Mouse (Mus musculus) small intestine, adult 2 months (tissue): ENCODE measurements around the gene Crip2. TPM values are rescaled to one million over a fixed set of nuclear protein-coding genes. Genes with fewer than 3 reads are reported as not detected.
A peak's percentile ranks its signal among the peaks of the same experiment; 100 is the strongest.

Experiments used
- H3K27ac ChIP-seq: fragments of 200-500 bp; 2 replicates; pipeline ENCODE4 v1.5.1; 2012; ENCODE audit warnings: low read depth, low read length, control low read depth, inconsistent platforms; ENCODE audit not compliant: insufficient read depth
- H3K27me3 ChIP-seq: fragments of 200-500 bp; 2 replicates; pipeline ENCODE4 v1.6.1; 2012; ENCODE audit warnings: mild to moderate bottlenecking, moderate library complexity, low read length, inconsistent platforms; ENCODE audit not compliant: control insufficient read depth, insufficient read depth
- H3K36me3 ChIP-seq: fragments of 200-500 bp; 2 replicates; pipeline ENCODE4 v1.6.1; 2012; ENCODE audit warnings: mild to moderate bottlenecking, low read length, control low read depth, inconsistent platforms; ENCODE audit not compliant: control insufficient read depth, insufficient read depth
- H3K4me1 ChIP-seq: fragments of 200-500 bp; 2 replicates; pipeline ENCODE4 v1.6.1; 2012; ENCODE audit warnings: low read length, inconsistent platforms, mixed read lengths; ENCODE audit not compliant: control insufficient read depth, insufficient read depth, insufficient read length
- H3K4me3 ChIP-seq: fragments of 200-500 bp; 2 replicates; pipeline ENCODE4 v1.5.1; 2012; ENCODE audit warnings: low read depth, mild to moderate bottlenecking, control low read depth, inconsistent platforms, low read length, moderate library complexity
- CTCF ChIP-seq: fragments of 200-500 bp; IDR thresholded peaks from 2 replicates; pipeline ENCODE4 v1.5.1; 2012; ENCODE audit warnings: low read depth, mild to moderate bottlenecking, control low read depth, inconsistent platforms, low read length, moderate library complexity, mixed read lengths; ENCODE audit not compliant: insufficient replicate concordance, insufficient read length; ENCODE audit errors: extremely low read depth
- POLR2A ChIP-seq: fragments of 200-500 bp; IDR thresholded peaks from 2 replicates; pipeline ENCODE4 v1.6.1; 2012; ENCODE audit warnings: low read depth, mild to moderate bottlenecking, control low read depth, inconsistent platforms, low read length, moderate library complexity
- WGBS: fragments of 180-500 bp; shearing (Covaris S2); methylation state at CpG from one replicate; pipeline ENCODE4 v1.1.7; 2018; 5-methylcytosine and 5-hydroxymethylcytosine counted together
- polyA plus RNA-seq: library from polyadenylated mRNA; depleted of rRNA; stranded (reverse); fragments of >200 nt; gene quantifications from 2 replicates; pipeline ENCODE4 v1.2.3, GENCODE M21; 2012; rRNA removed

Gene Crip2
- polyA plus RNA-seq, 1 experiment, result 86.3 TPM

DNA sequence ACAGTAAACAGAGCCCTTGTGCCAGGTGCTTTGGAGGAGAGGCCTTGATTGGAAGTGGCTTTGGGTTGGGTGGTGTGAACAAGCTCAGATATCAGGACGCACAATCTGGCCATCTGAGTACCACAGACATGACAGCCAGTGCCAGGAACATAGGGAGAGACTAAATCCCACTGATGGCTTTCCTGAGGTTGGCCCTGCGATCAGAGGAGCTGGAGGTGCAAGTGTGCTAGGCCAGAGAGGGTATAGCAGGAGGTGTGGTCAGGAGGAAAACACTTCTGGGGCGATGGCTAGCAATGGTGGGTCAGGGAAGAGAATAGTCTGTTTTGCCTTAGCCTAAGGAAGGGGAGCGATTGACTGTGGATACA is 47.0 kb downstream of the Crip2 start:
- H3K27ac ChIP-seq, result no peak overlapping the region
- WGBS, result 48% methylated on average over 4 of the region's 4 CpGs
- H3K4me1 ChIP-seq, result peaks cover 10% of the 10 kb centered on the region
- TF ChIP-seq CTCF (no peak), POLR2A (no peak)
- H3K36me3 ChIP-seq, result no peaks in the 10 kb centered on the region
- H3K27me3 ChIP-seq, result peaks cover 27% of the 10 kb centered on the region
- no peak overlapping the region for H3K4me3 ChIP-seq

DNA sequence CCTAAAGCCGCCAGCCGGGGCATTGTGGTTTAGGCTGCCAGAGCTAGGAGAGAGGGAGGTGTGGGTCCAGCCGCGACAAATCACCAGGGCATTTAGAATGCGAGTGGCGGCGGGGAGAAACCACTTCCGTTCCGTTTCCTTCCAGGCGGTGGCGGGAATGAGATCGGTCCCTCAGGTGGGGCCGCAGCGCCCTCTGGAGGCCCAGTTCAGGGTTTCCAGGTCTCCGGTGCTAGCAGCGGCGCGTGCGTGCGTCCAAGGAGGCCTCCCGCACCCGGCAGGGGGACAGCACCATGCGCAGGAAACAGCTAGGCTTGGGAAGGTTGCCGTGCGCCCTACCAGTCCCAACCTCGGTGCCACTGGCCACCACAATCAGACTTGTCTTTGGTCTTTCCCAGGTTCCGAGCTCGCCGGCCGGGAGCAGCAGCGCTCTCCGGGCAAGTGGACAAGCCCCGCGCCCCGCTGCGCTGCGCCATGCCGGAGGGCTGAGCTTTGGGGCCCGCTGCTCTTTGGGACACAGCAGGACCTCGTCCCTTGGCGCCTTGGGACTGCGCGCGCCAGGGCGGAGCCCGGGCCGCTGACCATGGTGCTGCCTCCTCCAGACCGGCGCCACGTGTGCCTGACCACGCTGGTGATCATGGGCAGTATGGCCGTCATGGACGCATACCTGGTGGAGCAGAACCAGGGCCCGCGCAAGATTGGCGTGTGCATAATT is 47.7 kb downstream of the Crip2 start:
- 7% methylated on average over 56 of the region's 56 CpGs for WGBS
- Histone ChIP-seq H3K4me3 (peak overlapping the region; percentile 42), H3K27ac (no peak overlapping the region), H3K27me3 (peaks cover 27% of the 10 kb centered on the region), H3K4me1 (peaks cover 10% of the 10 kb centered on the region), H3K36me3 (no peaks in the 10 kb centered on the region)
- TF ChIP-seq POLR2A (no peak), CTCF (peak; percentile 80)

DNA sequence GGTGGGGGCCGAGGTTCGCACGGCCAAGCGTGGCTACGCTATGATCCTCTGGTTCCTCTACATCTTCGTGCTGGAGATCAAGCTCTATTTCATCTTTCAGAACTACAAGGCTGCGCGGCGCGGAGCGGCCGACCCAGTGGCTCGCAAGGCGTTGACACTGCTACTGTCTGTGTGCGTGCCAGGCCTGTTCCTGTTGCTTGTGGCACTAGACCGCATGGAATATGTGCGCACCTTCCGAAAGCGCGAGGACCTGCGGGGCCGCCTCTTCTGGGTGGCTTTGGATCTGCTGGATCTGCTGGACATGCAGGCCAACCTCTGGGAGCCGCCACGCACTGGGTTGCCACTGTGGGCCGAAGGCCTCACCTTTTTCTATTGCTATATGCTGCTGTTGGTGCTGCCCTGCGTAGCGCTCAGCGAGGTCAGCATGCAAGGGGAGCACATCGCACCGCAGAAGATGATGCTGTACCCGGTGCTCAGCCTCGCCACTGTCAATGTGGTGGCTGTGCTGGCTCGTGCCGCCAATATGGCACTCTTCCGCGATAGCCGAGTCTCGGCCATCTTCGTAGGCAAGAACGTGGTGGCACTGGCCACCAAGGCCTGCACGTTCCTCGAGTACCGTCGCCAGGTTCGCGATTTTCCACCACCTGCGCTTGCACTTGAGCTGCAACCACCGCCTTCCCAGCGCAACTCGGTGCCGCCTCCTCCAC is 48.5 kb downstream of the Crip2 start:
- H3K4me3 ChIP-seq, result no peak overlapping the region
- peaks cover 10% of the 10 kb centered on the region for H3K4me1 ChIP-seq
- peaks cover 27% of the 10 kb centered on the region for H3K27me3 ChIP-seq
- no peak overlapping the region for H3K27ac ChIP-seq
- no peaks in the 10 kb centered on the region for H3K36me3 ChIP-seq
- WGBS, result 79% methylated on average over 51 of the region's 51 CpGs
- TF ChIP-seq POLR2A, result no peak
- no peak for TF ChIP-seq CTCF

DNA sequence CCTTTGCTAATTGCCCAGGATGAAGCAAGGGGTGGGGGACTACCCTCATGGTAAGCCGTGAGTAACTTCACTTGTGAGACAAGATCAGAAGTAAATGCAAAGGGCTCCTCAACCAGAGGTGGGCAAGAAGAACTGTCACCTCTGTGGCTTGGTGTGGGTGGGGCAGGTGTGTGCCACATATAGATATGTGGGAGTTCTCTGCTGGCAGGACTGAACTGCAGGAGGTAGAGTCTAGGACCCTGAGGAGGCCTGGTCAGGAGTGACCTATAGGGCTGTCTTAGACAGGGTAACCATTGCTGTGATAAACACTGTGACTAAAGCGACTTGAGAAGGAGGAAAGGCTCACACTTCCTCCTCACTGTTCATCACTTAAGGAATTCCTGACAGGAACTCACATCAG is 53.4 kb downstream of the Crip2 start:
- WGBS, result 41% methylated on average over 2 of the region's 2 CpGs
- no peak overlapping the region for H3K27ac ChIP-seq
- no peaks in the 10 kb centered on the region for H3K36me3 ChIP-seq
- no peaks in the 10 kb centered on the region for H3K4me1 ChIP-seq
- H3K4me3 ChIP-seq, result no peak overlapping the region
- no peaks in the 10 kb centered on the region for H3K27me3 ChIP-seq
- no peak for TF ChIP-seq POLR2A
- no peak for TF ChIP-seq CTCF

Other genes starting within 250 kb of the Crip2 start
- gene Jag2, start 210.5 kb upstream of the Crip2 start, polyA plus RNA-seq, result 6.2 and 9.1 TPM in 2 replicates
- 40.8 and 42.4 TPM in 2 replicates for gene Nudt14, start 198.1 kb upstream of the Crip2 start, polyA plus RNA-seq
- gene Btbd6, start 163.8 kb upstream of the Crip2 start, polyA plus RNA-seq, result 116 and 206 TPM in 2 replicates
- gene Brf1, start 139.5 kb upstream of the Crip2 start, polyA plus RNA-seq, result 43.7 and 95.6 TPM in 2 replicates
- gene Pacs2, start 125.7 kb upstream of the Crip2 start, polyA plus RNA-seq, result 16.0 and 27.0 TPM in 2 replicates
- gene Tex22, start 65.7 kb upstream of the Crip2 start, polyA plus RNA-seq, result not detected in 2 replicates
- 23.9 and 47.6 TPM in 2 replicates for gene Mta1, start 42.0 kb upstream of the Crip2 start, polyA plus RNA-seq
- 4,805 and 16,576 TPM in 2 replicates for gene Crip1, start 6.1 kb downstream of the Crip2 start, polyA plus RNA-seq
- gene Tedc1, start 16.2 kb downstream of the Crip2 start, polyA plus RNA-seq, result 9.2 and 18.3 TPM in 2 replicates
- 1.8 and 2.4 TPM in 2 replicates for gene Tmem121, start 45.7 kb downstream of the Crip2 start, polyA plus RNA-seq